Mouse (Mus musculus): ENCODE data around the gene Tmem135.

Tmem135 gene

DNA sequence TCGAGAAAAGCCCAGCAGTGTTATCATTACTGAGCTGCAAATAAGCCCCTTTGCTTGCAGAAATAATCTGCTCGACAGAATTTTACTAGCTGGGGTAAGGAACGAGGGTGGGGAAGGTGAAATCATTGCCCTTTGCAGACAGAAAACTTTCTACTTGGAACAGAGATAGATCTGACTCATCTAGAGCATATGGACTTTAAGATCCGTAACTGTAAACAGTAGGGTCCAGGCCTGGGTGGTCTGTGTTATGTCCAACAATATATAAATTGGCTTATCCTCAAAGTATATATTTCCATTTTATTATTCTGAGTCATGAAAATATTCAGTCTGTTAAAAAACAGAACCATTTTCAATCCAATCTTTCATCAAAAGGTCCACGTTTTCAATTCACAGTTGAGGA lies 221.1 kb downstream of the Tmem135 start:
- CTCF ChIA-PET, result interaction anchor here (0.7 kb wide), 1 partner anchor 75 kb away, joined by 4 read pairs; no protein-coding TSS in a partner anchor

DNA sequence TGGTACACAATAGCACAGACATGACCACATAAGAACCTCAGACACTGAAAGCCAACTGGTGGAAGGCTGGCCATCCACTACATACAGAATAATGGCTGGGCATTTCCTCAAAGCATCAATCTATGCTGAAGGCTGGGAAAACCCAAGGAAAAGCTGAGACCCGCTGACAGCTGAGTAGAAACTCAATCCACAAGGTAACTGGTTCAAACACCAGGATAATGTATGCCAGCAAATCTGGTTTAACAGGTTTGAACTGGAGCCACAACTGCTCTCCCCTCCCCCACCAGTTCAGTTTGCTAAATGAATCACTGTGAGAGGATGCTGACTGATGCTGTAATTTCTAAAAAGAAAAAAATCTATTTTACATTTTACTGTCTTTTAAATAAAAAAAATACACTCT lies 222.7 kb downstream of the Tmem135 start:
- CTCF ChIA-PET, result no interaction called here

DNA sequence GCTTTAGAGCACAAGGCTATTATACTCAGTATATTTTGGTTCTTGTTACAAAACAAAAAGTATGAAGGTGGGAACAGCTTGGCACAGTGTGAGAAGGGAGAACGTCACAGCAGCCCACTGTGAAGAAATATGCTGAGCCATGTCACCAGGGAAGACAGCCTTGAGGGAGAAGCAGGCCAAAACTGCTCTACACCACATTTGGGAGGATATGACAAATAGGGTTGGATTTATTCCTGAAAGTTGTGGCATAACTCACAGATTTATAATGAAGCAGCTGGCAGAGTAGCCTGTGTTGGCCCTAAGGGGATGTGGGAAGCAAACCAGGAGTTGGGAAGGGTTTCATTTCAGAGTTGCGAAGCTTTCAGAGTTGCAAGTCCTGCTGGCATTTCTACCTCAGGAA lies 225.4 kb downstream of the Tmem135 start:
- CTCF ChIA-PET, result no interaction called here

DNA sequence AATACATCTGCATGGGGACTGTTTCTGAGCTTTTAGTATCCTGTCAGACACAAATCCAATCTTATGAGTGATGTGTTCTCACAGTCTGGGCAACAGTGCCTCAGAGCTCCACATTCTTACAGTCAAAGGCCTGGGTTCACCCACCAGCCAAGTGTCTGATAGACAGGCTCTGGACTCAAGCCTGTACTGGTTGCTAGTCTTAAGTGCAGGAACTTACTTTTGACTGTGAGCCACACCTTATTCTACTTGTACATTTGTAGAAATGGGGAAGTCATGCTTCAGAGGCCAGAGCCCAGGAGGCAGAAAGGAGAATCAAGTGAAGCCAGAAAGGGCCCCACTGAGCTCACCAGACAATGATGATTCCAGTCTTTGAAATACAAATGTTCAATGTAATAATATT lies 226.1 kb downstream of the Tmem135 start:
- CTCF ChIA-PET, result no interaction called here

DNA sequence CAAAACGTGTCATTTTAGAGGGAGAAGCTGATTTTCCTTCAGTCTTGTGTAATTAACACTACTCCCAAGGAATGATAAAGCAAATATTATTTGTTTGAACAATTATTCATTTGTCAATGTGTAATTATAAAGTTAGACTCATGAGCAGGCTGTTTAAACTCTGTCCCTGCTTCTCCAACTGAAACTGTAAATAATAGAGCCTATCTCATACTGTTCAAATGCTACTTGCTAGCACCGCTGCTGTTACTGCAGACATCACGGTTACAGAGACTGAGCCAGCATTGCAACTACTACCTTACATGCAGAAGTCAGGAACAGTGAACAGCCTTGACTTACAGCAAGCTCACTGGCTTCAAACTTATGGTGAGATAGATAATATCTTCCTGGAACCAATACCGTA lies 229.6 kb downstream of the Tmem135 start:
- CTCF ChIA-PET, result no interaction called here

DNA sequence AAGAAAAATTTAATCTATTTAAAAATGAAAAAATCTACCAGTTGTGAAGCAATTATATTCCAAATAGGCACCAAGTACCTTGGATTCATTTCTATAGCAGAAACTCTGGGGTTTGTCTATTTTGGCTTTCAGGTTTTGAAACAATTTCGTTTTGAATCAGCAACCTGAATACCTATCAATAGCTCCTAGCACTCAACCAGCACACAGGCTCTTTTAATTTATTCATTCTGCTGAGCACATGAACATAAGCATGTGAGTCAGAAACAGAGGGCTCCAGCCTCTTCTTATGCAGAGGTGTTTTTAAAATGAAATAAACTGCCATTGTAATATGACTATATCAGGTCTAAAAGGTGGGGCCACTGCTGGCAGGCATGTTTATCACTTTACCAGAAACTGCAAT lies 231.0 kb downstream of the Tmem135 start:
- CTCF ChIA-PET, result no interaction called here

DNA sequence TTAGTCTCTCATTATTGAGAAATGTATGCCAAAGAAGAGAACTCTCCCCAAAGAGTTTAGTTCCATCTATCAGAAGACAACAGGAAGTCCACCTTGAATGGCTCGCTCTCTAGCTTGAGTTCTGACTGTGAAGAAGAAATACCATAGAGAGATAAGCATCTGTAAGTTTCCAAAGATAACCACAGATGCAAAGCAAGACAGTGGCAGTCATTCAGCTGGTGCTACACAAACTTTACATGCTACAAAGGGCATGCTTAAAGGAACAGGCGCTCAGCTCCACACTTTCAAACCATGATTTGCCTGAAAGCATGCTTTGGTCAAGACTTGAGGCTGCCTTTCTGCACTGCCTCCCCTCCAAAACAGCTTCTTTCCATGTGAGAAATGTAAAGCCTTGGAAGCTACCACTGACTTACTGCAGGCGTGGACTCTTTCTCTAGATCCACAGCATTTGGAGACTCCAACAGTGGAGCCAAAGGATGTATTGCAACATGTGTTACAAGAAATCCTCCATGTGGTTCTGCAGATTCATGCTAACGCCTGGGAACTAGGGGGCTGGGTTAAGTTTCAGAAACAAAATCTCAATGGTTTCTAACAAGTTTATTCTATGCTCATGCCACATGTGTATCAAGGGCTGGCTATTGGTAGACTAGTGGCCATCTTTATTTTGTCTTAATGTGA lies 232.1 kb downstream of the Tmem135 start:
- CTCF ChIA-PET, result no interaction called here

DNA sequence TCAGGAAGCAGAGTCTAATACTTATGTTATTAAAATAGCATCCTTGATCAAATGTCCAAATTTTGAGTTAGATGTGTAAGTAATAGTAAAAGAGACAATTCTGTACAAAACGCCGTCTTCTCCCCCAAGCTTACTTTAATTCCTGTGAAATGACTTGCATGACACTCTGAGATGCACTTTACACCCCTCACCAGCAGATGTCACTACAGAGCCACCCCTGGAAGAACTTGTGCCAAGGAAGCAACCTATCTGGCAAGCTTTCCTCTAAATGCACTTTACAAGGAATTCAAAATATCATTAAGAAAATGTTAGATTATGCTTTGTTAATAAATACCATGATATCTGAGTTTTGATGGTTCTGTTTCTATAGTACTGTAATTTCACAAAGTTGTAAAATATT lies 235.4 kb downstream of the Tmem135 start:
- CTCF ChIA-PET, result no interaction called here

DNA sequence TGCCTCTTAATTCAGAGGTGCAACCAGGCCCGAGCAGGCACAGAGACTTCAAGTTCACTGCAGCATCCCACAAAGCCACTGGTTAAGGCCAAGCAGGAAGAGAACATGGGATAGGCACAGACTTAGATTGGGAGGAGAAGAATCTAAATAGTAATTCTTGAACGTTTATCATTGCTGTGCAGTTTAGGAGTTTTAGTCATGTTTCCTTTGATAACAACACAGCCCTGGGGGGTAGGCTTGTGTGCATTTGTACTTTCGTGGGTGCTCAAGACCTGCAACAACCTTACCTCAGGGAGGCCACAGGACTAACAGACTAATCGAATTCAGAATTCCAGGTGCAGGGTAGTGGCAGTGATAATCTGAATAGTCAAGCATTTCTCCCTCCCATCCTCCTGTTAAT lies 238.5 kb downstream of the Tmem135 start:
- CTCF ChIA-PET, result no interaction called here

DNA sequence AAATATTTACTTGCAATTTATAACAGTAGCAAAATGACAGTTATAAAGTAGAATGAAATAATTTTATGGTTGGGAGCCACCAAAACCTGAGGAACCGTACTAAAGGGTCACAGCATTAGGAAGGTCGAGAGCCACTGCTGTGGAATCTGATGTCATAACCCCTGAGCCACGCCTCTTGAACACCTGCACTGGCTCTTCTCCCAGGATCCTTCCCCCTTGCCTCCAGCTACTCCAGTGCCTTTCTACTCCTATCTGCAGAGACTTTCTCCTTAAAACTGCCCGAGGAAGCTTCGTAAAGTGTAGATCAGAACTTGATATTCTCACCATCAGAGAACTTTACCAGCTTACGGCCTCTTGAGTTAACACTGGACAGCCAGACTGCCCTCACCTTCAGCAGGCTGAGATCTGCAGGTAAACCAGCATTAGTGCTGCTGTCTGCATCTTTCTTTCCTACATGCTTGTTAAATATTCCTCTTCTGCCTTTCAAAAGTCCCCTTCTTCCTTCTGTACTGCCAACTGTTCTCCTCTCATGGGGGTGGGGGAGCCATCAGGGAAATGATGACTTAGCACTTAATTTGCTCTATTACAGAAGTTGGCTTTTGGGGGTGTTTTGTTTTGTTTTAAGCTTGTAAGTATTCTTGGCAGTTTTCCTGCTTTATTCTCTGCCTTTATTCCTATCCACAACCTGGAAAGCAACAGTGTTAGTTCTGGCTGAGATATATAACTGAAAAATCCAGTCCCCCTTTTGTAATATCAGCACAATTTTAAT lies 242.2 kb downstream of the Tmem135 start:
- CTCF ChIA-PET, result interaction anchor here (0.7 kb wide), 1 partner anchor 9 kb away, joined by 3 read pairs; no protein-coding TSS in a partner anchor

DNA sequence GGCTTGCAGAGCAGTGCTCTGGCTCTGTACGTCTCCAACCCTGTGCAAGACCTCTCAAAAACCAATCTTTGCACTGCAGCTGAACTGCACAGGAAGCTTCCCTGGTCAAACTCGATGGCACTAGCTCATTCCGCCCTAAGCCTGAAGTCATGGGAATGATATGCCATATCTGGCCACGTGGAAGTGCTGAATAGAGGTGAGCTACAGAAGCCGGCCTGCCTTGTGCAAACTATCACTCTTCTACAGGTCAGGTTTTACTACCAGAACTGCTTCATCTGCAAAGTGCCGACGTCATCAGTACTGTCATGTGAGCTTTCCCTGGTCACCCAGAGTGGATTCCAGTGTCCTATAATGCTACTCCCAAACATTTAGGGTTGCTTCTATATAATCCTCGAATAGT lies 246.7 kb downstream of the Tmem135 start:
- CTCF ChIA-PET, result no interaction called here

DNA sequence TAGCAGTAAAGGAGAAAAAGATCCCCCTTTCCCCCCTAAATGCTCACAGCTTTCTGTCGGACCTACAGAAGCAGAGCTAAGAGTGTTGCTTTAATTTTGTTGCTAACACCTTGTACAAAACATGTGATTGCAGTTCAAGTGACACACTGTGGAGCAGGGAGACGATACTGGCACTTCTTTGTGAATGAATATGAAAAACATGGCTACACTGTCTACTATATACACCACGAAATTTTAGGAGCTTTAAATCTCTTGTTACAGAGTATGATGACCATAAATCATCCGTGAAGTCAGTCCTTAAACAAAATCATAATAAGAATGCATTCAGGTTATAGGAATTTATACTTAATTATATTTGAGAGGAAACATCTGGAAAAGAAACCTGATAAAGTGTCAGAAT lies 247.4 kb downstream of the Tmem135 start:
- CTCF ChIA-PET, result no interaction called here

DNA sequence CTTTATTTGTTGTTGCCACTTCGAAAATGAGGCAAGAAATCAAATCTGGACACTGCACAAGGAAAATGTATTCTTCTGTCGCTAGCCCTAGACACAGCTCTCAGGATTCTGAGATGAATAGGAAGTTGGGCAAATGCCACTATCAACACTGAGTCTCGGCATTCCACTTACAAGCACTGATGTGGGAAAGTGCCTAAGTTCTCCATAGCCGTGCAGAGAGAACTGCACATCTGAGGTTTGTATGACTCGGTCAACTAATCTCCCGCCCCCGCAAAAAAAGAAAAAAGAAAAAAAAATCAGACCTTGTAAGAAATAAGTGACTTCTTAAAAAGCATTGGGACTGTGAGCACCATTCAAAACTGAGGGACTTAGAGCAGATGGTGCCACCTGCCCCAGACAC lies 248.3 kb downstream of the Tmem135 start:
- CTCF ChIA-PET, result no interaction called here

DNA sequence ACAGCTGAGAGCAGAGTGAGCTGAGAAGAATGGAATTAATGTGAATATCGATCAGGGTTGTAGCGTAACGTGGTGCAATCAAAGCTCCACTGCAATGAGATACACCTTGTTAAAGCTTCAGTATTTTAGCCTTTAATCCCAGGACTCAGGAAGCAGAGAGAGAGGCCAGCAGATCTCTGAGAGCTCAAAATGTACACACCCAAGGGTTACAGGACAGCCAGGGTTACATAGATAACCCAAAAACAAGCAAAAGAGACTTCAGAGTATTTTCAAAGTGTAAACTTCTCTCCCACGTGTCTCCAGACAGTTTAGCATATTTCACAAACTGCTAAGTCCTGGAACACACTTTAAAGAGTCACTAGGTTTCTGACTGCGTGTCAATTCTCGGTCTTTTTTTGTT lies 248.8 kb downstream of the Tmem135 start:
- CTCF ChIA-PET, result no interaction called here

DNA sequence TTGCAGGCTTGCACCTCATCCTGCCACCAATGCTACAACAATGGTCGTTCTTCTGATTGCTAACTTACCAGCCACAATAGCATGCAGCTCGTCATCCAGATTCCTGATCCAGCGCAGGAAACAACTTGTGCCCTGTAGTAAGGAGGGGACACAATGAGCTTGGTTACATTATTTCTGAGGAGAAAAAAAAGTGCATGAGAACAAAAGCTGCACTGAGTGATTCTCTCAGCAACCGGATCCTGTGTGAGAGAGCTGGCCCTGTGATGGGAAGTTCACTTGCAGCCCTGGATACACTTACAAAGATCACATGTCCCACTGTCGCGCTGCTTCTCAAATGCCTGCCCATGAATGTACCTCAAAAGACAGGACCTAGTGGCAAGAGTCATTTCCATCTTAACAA lies 252.7 kb downstream of the Tmem135 start:
- CTCF ChIA-PET, result no interaction called here

DNA sequence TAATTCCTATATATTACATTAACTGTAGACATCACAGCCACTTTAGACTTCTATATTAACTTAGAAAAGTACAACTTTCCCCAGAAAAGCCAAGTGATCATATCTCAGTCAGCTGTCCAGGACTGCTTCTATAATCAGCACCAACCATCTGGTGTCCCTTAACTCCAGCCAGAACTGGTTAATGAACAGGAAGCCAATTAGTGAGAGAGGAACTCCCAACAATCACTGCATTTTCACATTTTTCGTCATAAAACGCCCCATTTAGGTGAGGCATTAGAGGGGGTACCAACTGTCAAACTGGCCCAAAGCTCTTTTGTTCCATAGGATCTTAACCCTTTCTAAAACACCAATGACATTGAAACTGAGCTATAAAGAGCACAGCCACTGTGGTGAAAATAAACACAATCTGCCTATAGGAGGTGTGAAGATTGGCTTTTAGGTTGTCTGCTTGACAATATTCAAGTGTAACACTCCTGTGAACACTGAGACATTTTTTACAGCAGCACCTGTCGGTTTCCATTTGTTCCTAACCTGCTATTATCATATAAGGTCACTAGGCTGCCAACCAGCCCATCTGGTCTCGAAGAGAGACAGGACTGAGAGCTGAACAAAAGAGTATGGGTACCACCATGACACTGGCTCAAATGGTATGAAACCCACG lies 263.3 kb downstream of the Tmem135 start:
- CTCF ChIA-PET, result no interaction called here

DNA sequence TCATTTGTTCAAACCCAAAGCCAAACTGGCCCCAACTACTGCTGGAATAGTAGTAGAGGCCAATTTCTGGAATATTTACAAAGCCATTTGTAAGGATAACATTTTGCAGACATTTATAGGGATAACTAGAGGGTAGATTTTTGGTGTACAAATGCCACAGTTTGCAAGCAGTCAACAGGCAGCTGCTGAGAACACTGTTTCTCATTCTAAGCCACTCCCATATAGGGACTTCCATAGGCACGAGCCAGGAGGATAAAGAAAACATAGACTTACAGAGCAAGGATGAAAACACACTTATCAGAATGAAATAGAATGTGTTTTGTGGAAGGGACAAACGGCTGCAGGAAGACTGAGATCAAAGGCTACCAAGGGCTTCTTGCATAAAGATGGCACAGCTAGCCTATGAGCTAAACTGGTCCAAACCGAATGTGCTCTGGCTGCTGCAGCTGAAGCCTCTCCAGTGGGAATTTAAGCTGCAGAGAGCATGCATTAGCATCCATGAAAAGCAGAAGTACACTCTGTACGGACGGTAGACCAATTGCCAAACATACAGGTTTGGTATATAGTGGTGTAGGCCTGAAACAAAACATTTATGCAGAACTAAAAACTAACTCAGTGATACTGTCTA lies 269.0 kb downstream of the Tmem135 start:
- CTCF ChIA-PET, result no interaction called here

DNA sequence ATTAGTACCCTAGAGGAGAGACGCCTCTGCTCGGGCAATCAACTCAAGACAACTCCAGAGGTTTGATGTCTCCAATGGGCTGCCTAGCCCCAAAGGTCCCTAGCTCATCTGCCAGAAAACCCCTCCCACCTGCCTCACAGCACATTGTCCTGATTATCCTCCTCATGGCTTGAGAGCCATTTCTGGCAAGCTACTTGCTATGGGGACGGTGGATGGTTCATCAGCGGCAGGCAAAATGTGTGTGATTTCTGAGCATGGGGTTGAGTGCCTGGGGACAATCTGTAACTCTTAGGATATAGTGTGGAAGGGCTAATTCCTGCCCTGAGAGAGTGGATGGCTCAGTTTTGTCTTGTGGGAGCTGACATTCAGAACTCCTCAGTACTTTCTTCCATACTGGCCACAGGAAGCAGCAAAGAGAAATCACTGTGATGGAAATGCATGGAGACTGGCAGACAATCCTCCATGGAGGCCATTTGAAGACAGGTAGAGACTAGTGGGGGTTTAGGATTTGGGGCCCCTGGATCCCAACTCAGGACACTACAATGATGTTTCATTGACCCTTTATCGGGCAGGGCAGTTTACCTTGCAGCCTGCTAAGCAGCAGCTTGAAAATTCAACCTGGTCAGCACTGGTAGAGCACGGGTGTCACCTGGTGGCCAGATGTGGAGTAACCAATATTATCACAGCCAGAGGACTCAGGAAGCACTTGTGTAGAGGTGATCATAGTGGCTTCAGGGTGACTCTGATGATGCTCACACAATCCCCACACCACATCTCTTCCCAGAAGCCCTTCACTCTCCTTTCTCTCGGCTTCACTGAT lies 277.7 kb downstream of the Tmem135 start:
- CTCF ChIA-PET, result interaction anchor here (0.7 to 0.8 kb wide), 2 partner anchors 37 to 40 kb away, joined by 3 read pairs; no protein-coding TSS in a partner anchor

DNA sequence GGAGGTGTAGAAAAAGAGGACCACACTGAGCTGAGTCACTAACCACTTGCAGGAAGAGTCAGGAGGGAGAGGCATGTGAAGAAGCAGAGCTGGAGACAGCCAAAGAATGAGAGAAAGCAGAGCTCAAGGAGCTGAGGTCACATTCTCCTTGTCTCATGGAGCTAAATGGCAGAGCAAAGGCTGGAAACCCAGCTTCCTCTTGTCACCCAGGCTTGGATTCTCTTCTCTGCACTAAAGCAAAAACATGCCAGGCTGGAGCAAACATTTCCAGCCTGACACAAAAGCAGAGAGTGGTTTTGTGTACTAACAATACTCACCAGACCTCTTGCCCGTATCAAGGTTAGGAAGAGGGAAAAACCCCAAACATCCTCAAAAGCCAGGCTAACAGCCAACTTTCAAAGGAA lies 287.8 kb downstream of the Tmem135 start:
- CTCF ChIA-PET, result no interaction called here

DNA sequence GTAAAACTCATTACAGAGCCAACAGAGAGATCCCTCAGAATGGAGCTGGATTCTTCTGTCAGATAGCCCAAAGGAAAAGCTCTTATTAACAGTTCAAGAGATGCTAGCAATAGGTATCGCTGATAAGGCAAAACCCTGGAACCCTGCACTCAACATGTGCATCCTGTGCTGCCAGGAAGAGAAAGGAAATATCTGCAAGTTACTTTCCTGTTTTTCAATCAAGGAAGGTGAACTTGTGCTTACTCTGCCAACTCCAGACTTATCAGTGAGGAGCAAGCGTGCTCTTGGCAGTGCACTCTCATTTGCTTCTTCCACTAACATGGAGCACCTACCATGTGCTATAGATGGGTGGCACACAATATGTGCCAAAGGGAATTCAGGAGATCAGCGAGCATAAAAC lies 288.4 kb downstream of the Tmem135 start:
- CTCF ChIA-PET, result no interaction called here

DNA sequence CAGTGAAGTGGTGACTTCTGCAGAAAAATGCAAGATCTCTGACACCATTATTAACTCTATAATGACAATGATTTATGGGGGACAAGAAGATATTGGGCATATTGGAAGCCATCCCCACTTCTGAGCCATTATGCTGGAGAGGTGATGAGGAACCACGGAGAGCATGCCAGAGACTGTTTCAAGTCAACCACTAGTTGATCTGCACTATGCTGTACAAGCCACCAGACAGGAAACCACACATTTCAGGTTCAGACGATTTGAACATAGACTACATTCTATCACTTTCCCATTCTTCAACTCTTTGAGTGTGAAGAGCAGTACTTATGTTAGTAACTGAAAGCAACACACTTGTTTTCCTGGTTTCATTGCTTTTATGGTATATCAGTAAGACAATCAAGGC lies 297.6 kb downstream of the Tmem135 start:
- CTCF ChIA-PET, result no interaction called here

DNA sequence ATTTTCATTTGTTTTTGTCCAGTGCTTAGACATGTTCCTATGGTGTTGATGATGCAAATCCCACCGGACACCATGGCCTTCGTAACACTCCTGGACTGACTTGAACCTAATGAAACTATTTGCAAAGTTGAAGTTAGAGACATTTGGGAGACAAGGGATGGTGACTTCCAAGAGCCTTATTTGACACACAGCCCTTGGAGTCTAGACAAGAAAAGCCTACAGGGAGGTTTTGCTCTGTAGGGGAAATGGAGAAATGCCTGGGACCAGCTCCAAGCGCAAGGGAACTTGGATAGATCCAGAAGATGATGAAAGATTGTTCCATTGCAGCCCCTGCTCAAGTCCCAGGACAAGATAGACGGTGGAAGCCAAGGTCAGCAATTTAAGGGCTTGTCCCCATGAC lies 304.3 kb downstream of the Tmem135 start:
- CTCF ChIA-PET, result no interaction called here

Data from spleen, embryonic (tissue).